In genomic region chr17:62248011-62248410, GRCm38 (mm10) we compare ENCODE assay signal across 26 mouse cellular contexts.
A peak's percentile ranks its signal among the peaks of the same experiment; 100 is the strongest.
DNase-seq lines count a peak whose midpoint lies in the region; ATAC-seq and TF ChIP-seq lines count a peak whose summit lies in the region.
"Had no signal": no experiment of that assay in that cellular context is flagged by ENCODE, and none has a peak within 500 bp of the region (broad histone marks: within the 10 kb centered on the region; RNA-seq: fewer than 3 reads in every experiment).

No protein-coding gene starts in this region.

- H3K9ac ChIP-seq in forebrain, embryonic 14.5 days (ENCODE audit: low read length), result no peak overlapping the region
- no peak overlapping the region for H3K9ac ChIP-seq in midbrain, embryonic 11.5 days (ENCODE audit: low read length)
- no peak overlapping the region for H3K9ac ChIP-seq in midbrain, embryonic 16.5 days (ENCODE audit: low read depth, low read length)
- H3K9ac ChIP-seq in midbrain, embryonic 14.5 days (replicated peaks; ENCODE audit: low read length), result no peak overlapping the region
- H3K9ac ChIP-seq in midbrain, postnatal 0 days (replicated peaks; ENCODE audit: low read length, poor library complexity, severe bottlenecking), result no peak overlapping the region
- H3K9ac ChIP-seq: embryonic facial prominence, embryonic 13.5 days; embryonic facial prominence, embryonic 15.5 days; forebrain, embryonic 12.5 days had no signal

- H3K9me3 ChIP-seq in forebrain, embryonic 14.5 days (replicated peaks; ENCODE audit: control insufficient read depth, low read length), result no peaks in the 10 kb centered on the region
- H3K9me3 ChIP-seq in forebrain, embryonic 10.5 days, result no peaks in the 10 kb centered on the region
- H3K9me3 ChIP-seq in midbrain, embryonic 11.5 days (ENCODE audit: control insufficient read depth, low read length), result no peaks in the 10 kb centered on the region
- H3K9me3 ChIP-seq in midbrain, embryonic 16.5 days (replicated peaks; ENCODE audit: control insufficient read depth, low read length, poor library complexity, severe bottlenecking), result no peaks in the 10 kb centered on the region
- no peaks in the 10 kb centered on the region for H3K9me3 ChIP-seq in midbrain, embryonic 14.5 days (ENCODE audit: control insufficient read depth, low read length)
- H3K9me3 ChIP-seq in midbrain, postnatal 0 days (ENCODE audit: low read length), result no peaks in the 10 kb centered on the region
- H3K9me3 ChIP-seq: embryonic facial prominence, embryonic 13.5 days; embryonic facial prominence, embryonic 15.5 days; forebrain, embryonic 12.5 days; G1E had no signal

- H3K36me3 ChIP-seq in forebrain, embryonic 14.5 days (ENCODE audit: control insufficient read depth, insufficient read depth, low read length), result no peaks in the 10 kb centered on the region
- H3K36me3 ChIP-seq in forebrain, embryonic 10.5 days (replicated peaks), result no peaks in the 10 kb centered on the region
- no peaks in the 10 kb centered on the region for H3K36me3 ChIP-seq in midbrain, embryonic 11.5 days (ENCODE audit: control insufficient read depth, insufficient read depth, low read length)
- H3K36me3 ChIP-seq in midbrain, embryonic 16.5 days (ENCODE audit: control insufficient read depth, insufficient read depth, low read length), result no peaks in the 10 kb centered on the region
- no peaks in the 10 kb centered on the region for H3K36me3 ChIP-seq in midbrain, embryonic 14.5 days (ENCODE audit: control insufficient read depth, insufficient read depth, low read length)
- H3K36me3 ChIP-seq in midbrain, postnatal 0 days (ENCODE audit: insufficient read depth, low read length), result no peaks in the 10 kb centered on the region
- H3K36me3 ChIP-seq: embryonic facial prominence, embryonic 13.5 days; embryonic facial prominence, embryonic 15.5 days; forebrain, embryonic 12.5 days; G1E had no signal

- no peak overlapping the region for H3K4me2 ChIP-seq in forebrain, embryonic 14.5 days (ENCODE audit: low read length)
- H3K4me2 ChIP-seq in midbrain, embryonic 11.5 days, result no peak overlapping the region
- H3K4me2 ChIP-seq in midbrain, embryonic 16.5 days (ENCODE audit: low read length), result no peak overlapping the region
- no peak overlapping the region for H3K4me2 ChIP-seq in midbrain, embryonic 14.5 days (ENCODE audit: low read length)
- H3K4me2 ChIP-seq in midbrain, postnatal 0 days (ENCODE audit: low read depth, low read length, poor library complexity, severe bottlenecking), result no peak overlapping the region
- H3K4me2 ChIP-seq: embryonic facial prominence, embryonic 13.5 days; embryonic facial prominence, embryonic 15.5 days; forebrain, embryonic 12.5 days had no signal

- no peaks in the 10 kb centered on the region for H3K4me1 ChIP-seq in forebrain, embryonic 14.5 days (ENCODE audit: control insufficient read depth, insufficient read depth, low read length)
- peaks cover 25% of the 10 kb centered on the region for H3K4me1 ChIP-seq in forebrain, embryonic 10.5 days
- peaks cover 11% of the 10 kb centered on the region; the same call in 1 of the 2 replicates for H3K4me1 ChIP-seq in midbrain, embryonic 11.5 days (ENCODE audit: control insufficient read depth, insufficient read depth, low read length)
- no peaks in the 10 kb centered on the region for H3K4me1 ChIP-seq in midbrain, embryonic 16.5 days (ENCODE audit: control insufficient read depth, insufficient read depth, low read length)
- H3K4me1 ChIP-seq in midbrain, embryonic 14.5 days (ENCODE audit: control insufficient read depth, insufficient read depth, low read length), result 0 out of 2 replicates have a peak, but pooled peaks cover 3% of the 10 kb centered on the region
- no peaks in the 10 kb centered on the region for H3K4me1 ChIP-seq in midbrain, postnatal 0 days (ENCODE audit: insufficient read depth, low read length)
- H3K4me1 ChIP-seq: embryonic facial prominence, embryonic 13.5 days; embryonic facial prominence, embryonic 15.5 days had no signal

- H3K27ac ChIP-seq in forebrain, embryonic 14.5 days (ENCODE audit: low read depth, low read length), result no peak overlapping the region
- no peak overlapping the region for H3K27ac ChIP-seq in forebrain, embryonic 10.5 days
- no peak overlapping the region for H3K27ac ChIP-seq in midbrain, embryonic 11.5 days (ENCODE audit: low read depth, low read length)
- no peak overlapping the region for H3K27ac ChIP-seq in midbrain, embryonic 16.5 days (ENCODE audit: low read length)
- H3K27ac ChIP-seq in midbrain, embryonic 14.5 days (replicated peaks; ENCODE audit: low read depth, low read length), result no peak overlapping the region
- no peak overlapping the region for H3K27ac ChIP-seq in midbrain, postnatal 0 days (ENCODE audit: low read depth, low read length)
- H3K27ac ChIP-seq: embryonic facial prominence, embryonic 13.5 days; embryonic facial prominence, embryonic 15.5 days; forebrain, embryonic 12.5 days had no signal

- WGBS in forebrain, embryonic 14.5 days, result 2% methylated on average over 3 of the region's 3 CpGs
- 20% methylated on average over 3 of the region's 3 CpGs for WGBS in forebrain, embryonic 10.5 days
- WGBS in midbrain, embryonic 11.5 days, result 8% methylated on average over 3 of the region's 3 CpGs
- WGBS in midbrain, embryonic 16.5 days, result 4% methylated on average over 3 of the region's 3 CpGs
- under 1% methylated on average over 3 of the region's 3 CpGs for WGBS in midbrain, embryonic 14.5 days
- 8% methylated on average over 3 of the region's 3 CpGs for WGBS in midbrain, postnatal 0 days

- no peaks in the 10 kb centered on the region for H3K27me3 ChIP-seq in forebrain, embryonic 14.5 days (replicated peaks; ENCODE audit: control insufficient read depth, insufficient read depth, low read length)
- no peaks in the 10 kb centered on the region for H3K27me3 ChIP-seq in forebrain, embryonic 10.5 days (ENCODE audit: poor library complexity, severe bottlenecking)
- H3K27me3 ChIP-seq in midbrain, embryonic 11.5 days (ENCODE audit: control insufficient read depth, insufficient read depth, low read length), result no peaks in the 10 kb centered on the region
- no peaks in the 10 kb centered on the region for H3K27me3 ChIP-seq in midbrain, embryonic 16.5 days (ENCODE audit: control insufficient read depth, insufficient read depth, low read depth, low read length)
- no peaks in the 10 kb centered on the region for H3K27me3 ChIP-seq in midbrain, embryonic 14.5 days (ENCODE audit: control insufficient read depth, insufficient read depth, low read length)
- no peaks in the 10 kb centered on the region for H3K27me3 ChIP-seq in midbrain, postnatal 0 days (ENCODE audit: insufficient read depth, low read length)
- H3K27me3 ChIP-seq: embryonic facial prominence, embryonic 13.5 days; embryonic facial prominence, embryonic 15.5 days; forebrain, embryonic 12.5 days had no signal

- no peak for TF ChIP-seq POLR2A in brain, embryonic 14.5 days (IDR thresholded peaks at IDR 0.05; ENCODE audit: borderline replicate concordance, extremely low read depth, insufficient read depth, insufficient read length, poor library complexity, severe bottlenecking)

- peak; percentile 23 for DNase-seq in forebrain, embryonic 14.5 days (ENCODE audit: low spot score)
- no peak for DNase-seq in forebrain, embryonic 10.5 days (ENCODE audit: extremely low spot score, low spot score)
- DNase-seq in midbrain, embryonic 11.5 days (ENCODE audit: low spot score, missing footprints), result peak; percentile 84
- DNase-seq in midbrain, embryonic 14.5 days, result peak; percentile 39
- DNase-seq in midbrain, postnatal 0 days (ENCODE audit: low spot score), result no peak
- peak; percentile 44 for DNase-seq in brain, embryonic 14.5 days (ENCODE audit: low read depth)
- no peak for DNase-seq in kidney, adult 8-10 months
- DNase-seq: adrenal gland, adult 8-10 months; adrenal gland, postnatal 14 days; adrenal gland, postnatal 36 days; cerebellum, adult 11 months; cerebellum, adult 18-20 months; cerebellum, adult 8-10 months; cerebellum, adult 9-11 months; cerebellum, postnatal 14 days; cerebellum, postnatal 36 days; embryo, embryonic 11 days had no signal

- ATAC-seq in forebrain, embryonic 14.5 days, result no peak
- ATAC-seq in midbrain, embryonic 11.5 days (ENCODE audit: low FRiP score), result peak; percentile 68
- no peak for ATAC-seq in midbrain, embryonic 16.5 days
- no peak for ATAC-seq in midbrain, embryonic 14.5 days (ENCODE audit: low FRiP score, low TSS enrichment)
- ATAC-seq in midbrain, postnatal 0 days (ENCODE audit: low FRiP score), result no peak
- ATAC-seq: activated CD4-positive, CD25-positive, alpha-beta regulatory T cell, adult 4 months; forebrain, embryonic 16.5 days; Patski had no signal

- H3K4me3 ChIP-seq in forebrain, embryonic 14.5 days (ENCODE audit: low read depth, low read length), result no peak overlapping the region
- H3K4me3 ChIP-seq in forebrain, embryonic 10.5 days, result no peak overlapping the region
- H3K4me3 ChIP-seq in midbrain, embryonic 11.5 days (ENCODE audit: low read depth, low read length), result no peak overlapping the region
- H3K4me3 ChIP-seq in midbrain, embryonic 16.5 days (ENCODE audit: low read depth, low read length), result no peak overlapping the region
- H3K4me3 ChIP-seq in midbrain, embryonic 14.5 days (replicated peaks; ENCODE audit: low read depth, low read length), result no peak overlapping the region
- H3K4me3 ChIP-seq in midbrain, postnatal 0 days (ENCODE audit: low read depth, low read length), result no peak overlapping the region
- H3K4me3 ChIP-seq: embryonic facial prominence, embryonic 13.5 days; embryonic facial prominence, embryonic 15.5 days; erythroblast, embryonic 14.5 days; forebrain, embryonic 12.5 days had no signal

- TF ChIP-seq CTCF in midbrain, postnatal 0 days (IDR thresholded peaks at IDR 0.05), result no peak
- TF ChIP-seq CTCF in brain, embryonic 14.5 days (IDR thresholded peaks at IDR 0.05; ENCODE audit: borderline replicate concordance, extremely low read depth, insufficient read depth, insufficient read length), result no peak

Comparison
In these comparisons a context has a peak if more than half of its experiments do, and no peak if none do; other contexts are left out.
1. DNase-seq: peak in forebrain, embryonic 14.5 days (single experiment), midbrain, embryonic 11.5 days (single experiment), midbrain, embryonic 14.5 days (single experiment) and brain, embryonic 14.5 days (single experiment); none in forebrain, embryonic 10.5 days (single experiment), midbrain, postnatal 0 days (single experiment) and kidney, adult 8-10 months (0 of 2).